Mouse (Mus musculus): ENCODE data around the gene Dennd2a. TPM values are rescaled to one million over a fixed set of nuclear protein-coding genes. Genes with fewer than 3 reads are reported as not detected.
A peak's percentile ranks its signal among the peaks of the same experiment; 100 is the strongest.

Gene Dennd2a
- total RNA-seq, 2 experiments from 2014 or later = 0.46 TPM; not detected in 1

DNA sequence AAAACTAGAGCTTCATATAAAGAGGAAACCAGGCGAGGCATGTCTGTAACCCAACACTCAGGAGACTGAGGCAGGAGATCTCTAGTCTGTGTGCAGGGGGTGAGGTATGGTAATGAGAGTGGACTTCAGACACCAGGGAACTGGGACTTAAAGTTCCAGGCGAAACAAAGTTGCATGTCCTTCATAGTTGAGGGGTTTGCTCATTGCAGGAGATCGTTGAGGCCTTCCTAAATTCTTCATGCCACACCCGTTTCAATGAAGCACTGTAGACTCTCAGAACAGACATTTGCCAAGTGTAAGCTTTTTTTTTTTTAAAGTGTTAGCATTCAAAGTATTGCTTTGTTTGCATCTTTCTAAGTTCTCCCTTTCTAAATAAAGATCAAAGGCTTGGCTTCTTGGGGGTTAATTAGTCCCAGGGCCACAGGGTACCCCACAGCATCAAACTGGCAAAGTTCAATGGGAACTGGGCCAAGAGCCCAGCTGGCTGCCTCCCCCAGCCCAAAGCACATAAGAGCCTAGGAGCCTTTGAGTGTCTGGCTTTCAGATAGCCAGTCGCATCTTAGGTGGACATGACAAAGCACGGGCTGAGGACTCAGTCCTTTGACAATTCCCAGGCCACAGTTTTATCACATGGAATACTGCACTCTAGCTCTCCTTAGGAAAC lies 1.7 kb upstream of the Dennd2a start:
- no peak for ATAC-seq (replicated peaks; ENCODE audit: poor library complexity)

DNA sequence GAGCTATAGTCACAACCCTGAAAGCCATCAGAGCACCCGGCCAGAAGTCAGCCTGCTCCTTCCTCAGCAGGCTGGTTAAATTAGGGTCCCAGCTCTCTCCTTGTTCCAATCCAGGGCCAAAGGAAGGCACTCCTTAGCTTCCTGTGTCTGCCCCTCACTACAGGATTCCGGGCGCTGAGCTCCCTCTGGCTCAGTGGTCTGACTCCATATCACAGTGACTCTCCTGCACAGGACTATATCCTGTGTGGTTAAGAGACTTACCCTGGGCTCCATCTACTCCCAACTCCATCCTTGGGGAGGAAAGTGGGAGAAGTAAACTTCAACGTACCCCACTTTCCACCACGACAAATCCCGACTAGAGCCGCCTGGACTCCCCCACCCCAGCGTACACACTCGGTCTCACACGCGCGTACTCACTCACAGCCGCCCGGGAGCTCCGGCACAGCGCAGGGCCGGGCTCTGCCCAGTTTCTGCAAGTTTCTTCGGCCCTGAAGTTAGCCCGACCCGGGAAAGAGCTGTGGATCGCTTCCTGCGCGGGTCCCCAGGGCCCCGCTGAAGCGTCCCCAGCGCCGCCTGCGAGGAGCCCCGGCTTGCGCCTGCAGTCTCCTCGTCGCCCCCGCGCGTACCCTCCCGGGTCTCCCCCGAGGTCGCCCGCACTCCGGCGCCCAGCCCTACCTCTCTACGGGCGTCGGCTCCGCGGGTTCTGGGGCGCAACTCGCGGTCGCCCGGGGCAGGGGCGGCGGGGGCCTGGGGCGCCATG lies 587 bp downstream of the Dennd2a start:
- ATAC-seq (replicated peaks; ENCODE audit: poor library complexity) = peak; percentile 51; the same call in 1 of the 2 replicates

DNA sequence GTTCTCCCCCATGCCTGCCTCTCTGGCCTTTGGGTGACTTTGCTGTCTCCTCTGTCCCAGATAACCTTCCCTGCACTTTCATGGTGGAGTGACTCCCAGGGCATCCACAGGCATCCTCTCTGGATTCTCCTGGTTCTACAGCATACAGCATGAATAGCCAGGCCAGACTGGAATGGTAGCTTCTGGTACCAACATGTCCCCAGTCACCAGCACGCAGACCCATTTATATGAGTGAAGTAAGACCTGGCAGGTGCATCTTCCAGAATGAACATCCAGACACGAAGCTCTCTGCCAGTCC lies 2.1 kb downstream of the Dennd2a start:
- ATAC-seq (replicated peaks; ENCODE audit: poor library complexity) = no peak

DNA sequence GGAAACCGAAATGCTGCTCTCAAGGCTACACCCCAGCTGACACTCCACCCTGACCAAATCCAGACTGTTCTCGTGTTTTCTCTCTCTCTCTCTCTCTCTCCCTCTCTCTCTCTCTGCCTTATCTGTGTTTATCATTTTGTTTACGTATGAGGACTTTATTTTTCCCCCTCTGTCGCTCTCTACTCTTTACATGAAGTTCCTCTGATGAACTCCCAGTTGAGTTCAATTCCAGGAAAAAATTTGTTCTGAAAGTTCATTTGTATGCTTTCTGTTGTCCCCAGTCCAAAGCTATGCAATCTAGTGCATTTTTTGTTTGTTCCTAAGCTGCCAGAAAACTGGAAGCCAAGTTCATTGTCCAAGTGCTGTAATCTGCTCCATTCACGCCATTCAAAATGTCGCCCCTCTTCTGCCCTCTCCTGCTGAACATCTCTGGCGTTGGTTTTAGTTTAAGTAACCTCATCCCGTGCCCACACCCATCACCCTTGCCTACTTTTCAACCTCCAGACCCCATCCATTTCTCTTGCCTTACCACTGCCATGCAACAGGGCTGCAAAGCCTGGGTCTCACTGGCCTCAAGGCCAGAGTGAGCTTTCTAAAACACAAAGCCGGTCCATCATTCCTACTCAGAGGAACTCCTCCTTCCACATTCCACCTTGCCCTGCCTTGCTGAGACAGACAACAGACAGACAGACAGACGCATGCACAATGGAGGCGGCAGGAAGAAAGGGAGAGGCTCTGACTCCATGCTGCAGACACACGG lies 2.6 kb downstream of the Dennd2a start:
- ATAC-seq (replicated peaks; ENCODE audit: poor library complexity) = no peak

DNA sequence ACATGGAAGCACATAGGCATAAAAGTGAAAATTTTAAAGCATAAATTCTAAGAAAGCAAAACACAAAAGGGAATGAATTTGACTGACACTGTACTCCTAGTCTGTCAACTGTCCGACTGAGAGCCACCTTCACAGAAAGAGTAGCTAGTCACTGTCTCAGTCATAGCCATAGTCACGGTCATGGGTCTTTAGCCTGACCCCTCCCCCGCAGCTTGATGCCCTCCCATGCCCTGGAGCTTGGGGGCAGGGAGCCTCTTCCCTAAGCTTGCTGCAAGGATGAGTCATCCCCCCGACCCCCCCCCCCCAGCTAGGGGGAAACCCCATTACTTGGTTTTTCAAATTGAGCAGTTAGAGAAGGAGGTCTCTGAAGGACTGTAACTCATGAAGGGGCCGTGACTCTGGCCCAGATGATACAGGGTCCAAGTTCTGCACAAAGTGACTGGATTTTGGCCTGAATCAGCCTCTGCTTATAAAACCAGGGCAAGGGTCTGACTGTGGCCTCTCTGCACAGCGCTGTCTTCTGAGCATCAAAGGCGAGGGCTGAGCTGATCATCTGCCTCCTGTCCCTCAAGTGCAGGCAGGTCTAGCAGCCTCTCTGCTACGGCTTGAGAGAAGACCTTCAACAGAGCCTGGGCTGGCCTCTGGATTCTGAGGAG lies 5.6 kb downstream of the Dennd2a start:
- peak; percentile 61; the same call in 1 of the 2 replicates for ATAC-seq (replicated peaks; ENCODE audit: poor library complexity)

DNA sequence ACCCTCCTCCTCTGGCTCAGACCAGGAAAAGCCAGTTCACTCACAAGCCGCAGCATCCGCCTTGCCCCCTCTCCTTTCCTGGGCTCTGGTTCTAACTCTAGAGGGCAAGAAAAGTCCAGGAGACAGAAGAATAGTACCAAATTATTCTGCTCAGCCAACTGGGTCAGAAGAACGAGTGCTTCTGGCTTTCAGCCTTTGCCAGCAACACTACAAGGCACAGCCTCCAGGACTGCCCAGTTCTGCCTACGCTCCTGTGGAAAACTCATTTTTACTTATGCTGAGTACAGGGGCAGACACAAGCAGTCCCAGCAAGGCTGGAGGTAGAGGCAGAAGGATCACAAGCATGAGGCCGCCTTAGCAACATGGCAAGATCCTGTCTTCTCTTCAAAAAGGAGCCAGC lies 9.6 kb downstream of the Dennd2a start:
- ATAC-seq (replicated peaks; ENCODE audit: poor library complexity) = no peak

DNA sequence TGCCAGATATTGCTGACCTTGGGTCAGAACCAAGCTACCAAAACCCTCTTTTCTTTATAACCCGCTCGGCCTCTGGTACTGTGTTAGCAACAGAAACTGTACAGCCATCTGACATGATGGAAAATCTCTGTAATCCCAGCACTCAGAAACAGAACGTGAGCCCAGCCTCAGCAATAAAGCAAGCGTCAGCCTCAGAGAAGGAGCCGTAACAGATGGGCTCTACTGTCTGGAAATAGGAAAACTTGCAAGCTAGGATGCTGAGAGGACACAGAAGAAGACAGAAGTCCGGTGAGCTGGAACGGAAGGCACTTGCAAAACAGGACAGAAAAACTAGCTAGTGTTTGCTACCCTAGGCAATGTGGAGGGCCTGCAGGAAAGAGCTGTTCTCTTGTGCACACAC lies 12.2 kb downstream of the Dennd2a start:
- ATAC-seq (replicated peaks; ENCODE audit: poor library complexity) = no peak

DNA sequence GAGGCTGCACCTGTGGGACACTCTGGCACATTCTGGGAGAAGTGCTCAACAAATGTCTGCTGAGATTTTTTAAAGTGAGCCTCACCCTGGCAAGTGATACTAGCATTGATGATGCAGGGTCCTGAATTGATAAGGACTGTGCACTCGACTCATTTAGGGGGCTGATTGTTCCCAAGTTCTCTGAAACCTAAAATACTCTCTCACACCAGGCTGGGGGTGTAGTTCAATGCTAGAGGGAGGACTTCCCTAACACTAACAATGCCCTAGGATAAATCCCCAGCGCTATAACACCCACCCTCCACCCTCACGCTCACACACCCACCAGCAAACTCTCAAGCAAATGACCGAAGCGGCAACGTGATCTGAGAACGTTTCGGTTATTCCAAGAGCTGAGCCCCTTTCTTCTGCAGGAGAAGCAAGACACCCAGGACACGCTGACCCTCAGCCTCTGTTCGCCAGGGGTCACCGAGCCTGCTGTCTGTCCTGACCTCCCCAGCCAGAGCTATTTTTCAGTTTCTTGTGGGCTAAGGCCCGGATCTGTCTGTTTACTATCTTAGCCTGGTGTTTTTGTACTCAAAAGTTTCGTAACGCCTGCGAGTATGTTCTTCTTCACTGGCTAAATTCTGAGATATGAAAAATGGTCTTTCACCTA lies 13.8 kb downstream of the Dennd2a start:
- no peak for ATAC-seq (replicated peaks; ENCODE audit: poor library complexity)

DNA sequence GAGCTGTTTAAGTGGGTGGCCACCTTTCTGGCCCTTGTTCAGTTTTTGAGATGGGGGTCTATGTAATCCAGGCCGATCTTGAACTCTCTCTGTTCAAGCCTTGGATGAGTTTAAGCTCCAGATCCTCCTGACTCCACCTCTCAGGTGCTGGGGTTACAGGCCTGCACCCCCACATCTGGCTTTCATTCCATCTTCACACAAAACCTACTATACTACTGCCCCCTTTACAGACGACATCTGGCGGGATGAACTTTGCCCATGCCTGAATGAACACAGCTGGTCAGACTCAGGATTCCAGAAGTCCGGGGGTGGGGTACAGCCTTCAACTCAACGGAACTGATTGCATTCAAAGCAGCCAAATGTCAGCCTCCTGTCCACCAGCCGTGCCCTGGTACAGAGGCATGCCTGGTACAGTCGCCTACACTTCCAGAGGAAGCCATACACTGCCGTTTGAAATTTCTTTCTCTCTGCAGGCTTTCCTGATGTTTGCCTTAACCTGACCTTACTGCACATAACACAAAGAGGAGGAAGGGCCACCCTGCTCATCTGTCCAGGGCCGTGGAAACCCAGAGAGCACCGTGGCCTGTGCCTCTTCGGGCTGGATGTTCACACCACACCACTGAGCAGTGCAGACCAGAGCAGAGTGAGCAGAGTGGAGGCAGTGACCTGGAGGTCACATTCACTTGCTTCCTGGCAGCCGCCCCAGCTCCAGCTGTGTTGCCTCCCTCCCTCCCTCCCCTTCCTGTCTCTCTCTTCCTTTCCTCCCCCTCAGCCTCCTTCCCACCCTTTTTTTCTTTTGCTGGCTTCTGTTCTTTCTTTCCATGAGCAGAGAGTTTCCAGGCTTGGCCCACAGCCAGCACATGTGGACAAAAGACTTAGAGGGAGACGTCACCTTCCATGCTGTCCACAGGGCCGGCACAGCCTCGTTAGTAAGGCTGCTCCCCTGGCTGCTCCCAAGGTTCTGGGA lies 14.8 kb downstream of the Dennd2a start:
- ATAC-seq (replicated peaks; ENCODE audit: poor library complexity) = no peak

DNA sequence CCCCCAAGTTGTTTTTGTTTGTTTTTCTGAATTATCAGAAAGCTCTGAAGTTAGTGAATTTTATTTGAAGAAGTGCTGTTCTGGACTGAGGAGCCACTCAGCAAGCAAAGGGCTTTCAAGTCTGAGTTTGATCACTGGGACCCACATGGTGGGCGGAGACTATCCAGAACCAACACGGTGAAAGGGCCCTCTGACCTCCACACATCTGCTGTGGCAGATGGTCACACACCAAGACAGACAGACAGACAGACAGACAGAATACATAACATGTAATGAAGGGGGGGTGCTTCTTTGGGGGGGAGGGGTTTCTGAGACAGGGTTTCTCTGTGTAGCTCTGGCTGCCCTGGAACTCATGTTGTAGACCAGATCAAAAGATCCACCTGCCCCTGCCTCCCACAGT lies 17.1 kb downstream of the Dennd2a start:
- ATAC-seq (replicated peaks; ENCODE audit: poor library complexity) = no peak

DNA sequence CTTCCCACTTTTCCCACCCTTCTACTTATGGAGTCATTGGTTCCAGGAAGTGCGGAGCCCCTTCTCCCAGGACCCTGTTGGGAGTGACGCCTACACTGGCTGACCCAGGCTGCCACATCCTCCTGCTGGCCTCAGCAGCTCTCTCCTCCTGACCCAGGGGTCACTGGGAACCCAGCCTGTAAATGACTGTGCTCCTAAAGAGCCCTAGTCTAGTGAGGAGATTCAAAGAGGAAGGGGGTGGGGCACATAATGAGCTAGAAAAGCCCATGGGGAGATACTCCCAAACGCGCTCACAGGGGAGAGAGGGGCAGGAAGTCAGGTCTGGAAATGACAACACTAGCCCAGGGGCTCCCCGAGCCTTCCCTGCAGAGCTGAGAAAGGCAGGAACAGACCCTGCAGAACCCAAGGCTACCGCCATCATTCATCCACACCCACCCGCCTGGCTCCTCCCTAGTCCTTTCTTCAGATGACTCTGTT lies 17.9 kb downstream of the Dennd2a start:
- peak; percentile 20; the same call in 1 of the 2 replicates for ATAC-seq (replicated peaks; ENCODE audit: poor library complexity)

DNA sequence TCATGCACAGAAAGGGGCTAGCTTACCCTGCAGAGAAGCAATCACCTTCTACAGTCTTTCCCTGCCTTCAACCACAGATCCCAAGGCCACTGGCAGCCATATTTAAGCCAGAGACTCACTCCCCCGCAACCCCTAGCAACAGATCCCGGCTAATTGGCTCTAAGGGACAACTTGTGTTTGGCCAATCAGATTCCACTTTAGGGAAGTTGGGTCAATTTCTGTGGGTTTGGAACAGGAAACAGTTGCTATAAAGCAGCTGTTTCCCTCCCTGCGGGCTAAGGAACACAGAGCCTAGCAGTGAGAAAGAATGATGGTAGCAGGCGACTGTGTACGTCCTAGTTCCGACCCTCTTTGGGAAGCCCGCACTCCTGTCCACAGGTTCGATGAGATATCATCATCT lies 19.4 kb downstream of the Dennd2a start:
- peak; percentile 96 for ATAC-seq (replicated peaks; ENCODE audit: poor library complexity)

DNA sequence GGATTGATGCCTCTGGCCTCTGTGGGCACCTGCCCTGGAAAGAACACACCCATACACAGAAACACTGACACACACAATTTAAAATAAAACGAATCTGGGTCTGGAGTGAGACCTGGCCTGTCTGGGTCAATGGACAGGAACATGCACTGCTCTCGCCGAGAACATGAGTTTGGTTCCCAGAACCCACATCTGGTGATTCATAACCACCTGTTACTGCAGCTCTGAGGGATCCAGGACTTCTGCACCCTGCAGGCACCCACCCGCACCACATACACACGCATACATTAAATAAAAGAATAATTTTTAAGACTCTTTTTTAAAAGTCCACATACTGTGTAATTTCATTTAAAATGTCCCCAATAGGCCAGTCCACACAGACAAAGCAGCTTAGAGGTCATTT lies 20.4 kb downstream of the Dennd2a start:
- ATAC-seq (replicated peaks; ENCODE audit: poor library complexity) = no peak

DNA sequence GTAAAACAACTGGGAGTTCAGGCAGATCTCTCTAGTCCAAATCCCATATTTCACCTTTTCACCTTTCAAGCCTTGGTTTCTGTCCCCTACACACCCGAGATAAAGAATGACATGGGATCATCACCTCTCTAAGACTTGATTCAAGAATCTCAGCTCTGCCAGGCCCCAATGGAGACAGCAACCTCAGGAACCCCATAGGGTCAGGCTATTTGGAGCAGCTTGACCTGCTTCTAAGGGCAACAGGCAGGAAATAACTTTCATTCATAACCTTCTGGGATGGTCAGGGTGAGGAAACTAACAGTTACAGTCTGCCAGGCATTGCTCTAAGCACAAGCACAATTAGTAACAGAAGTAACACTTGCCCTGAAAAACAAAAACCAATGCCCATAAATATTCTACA lies 21.0 kb downstream of the Dennd2a start:
- ATAC-seq (replicated peaks; ENCODE audit: poor library complexity) = no peak

DNA sequence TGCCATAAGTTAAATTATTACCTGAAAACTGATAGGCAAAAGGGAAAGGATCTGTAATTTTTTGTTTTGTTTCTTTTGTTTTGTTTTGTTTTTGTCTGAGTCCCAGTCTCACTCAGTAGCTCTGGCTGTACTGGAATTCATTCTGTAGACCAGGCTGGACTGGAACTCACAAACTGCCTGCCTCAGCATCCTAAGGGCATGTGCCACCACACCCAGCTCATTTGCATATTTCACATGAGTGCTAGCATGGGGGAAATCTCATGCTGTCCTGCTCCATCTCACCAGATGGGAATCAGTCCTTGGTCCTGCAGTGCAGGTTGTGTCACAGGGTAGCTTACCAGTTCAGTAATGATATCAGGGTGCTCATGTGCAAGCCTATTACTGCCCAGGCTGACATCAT lies 22.7 kb downstream of the Dennd2a start:
- no peak for ATAC-seq (replicated peaks; ENCODE audit: poor library complexity)

DNA sequence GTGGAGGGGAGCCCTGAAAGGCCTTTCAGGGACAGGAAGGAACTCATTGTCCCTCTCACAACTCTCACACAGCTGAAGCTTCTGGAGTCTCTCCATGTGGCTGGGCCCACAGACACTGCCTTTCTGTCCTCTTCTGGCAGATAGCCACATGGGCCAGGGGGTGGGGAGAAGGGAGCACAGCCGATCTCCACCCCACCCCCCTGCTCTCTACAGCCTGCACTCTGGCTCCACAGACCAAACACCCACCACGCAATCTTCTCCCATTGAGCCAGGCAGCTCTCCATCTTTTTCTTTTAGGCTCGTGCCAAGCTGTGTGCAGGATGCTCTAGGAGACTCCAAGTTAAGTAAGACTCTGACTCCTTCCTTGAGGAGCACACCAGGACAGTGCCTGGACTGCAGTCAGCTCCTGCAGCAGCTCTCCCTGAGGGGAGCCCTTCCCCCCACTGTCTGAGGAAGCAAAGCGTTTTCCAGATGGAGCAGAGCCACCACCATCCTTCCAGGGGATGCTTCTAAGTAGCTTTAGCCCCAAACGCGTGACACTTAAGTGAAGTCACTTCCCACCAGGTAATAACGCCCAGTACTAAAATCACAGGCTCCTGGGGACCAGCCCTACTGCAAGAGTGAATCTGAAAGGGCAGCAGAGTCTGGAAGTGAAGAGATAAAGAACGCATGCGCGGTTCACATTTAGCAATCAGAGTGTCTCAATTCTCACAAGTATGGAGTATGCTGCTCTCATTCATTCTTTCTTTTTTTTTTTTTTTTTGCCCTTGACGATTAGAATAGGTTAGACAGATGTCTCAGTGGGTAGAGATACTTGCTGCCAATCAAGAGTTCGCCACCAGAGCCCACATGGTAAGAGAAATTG lies 28.8 kb downstream of the Dennd2a start:
- ATAC-seq (replicated peaks; ENCODE audit: poor library complexity) = no peak

DNA sequence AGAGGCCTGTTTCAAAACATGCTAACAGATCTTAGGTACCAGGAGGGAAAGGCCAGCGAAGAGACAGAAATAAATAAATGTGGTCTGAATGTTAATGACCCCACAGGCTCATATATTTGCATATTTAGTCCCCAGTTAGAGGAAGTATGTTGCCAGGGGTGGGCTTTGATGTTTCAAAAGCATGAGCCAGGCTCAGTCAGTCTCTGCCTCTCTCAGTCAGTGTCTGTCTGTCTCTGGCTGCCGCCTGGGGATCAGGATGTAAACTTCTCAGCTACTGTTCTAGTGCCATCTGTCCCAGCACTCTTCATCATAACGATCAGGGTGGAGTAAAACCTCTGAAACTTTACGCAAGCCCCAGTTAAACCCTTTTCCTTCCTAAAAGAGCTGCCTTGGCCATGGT lies 29.9 kb downstream of the Dennd2a start:
- ATAC-seq (replicated peaks; ENCODE audit: poor library complexity) = peak; percentile 69

DNA sequence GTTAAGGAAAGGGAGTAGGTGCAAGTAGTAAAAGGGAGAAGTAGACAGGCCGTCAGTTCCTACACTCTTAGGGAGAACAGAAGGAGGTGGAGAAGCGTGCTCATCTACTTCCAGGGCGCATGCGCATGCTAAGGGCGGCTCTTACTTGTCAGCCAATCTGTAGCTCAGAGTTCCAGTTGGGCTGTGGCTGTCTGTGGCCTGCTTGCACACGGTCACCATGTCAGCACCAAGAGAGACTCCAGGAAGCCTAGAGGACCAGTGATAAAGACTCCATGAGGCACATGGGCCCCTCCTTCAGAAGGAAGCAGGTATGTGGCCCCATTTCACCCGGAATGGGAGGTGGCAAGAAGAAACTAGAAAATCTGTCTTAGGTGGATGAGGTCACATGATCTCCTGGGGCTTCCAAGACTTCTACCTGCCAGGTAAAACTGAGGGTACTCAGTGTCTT lies 30.3 kb downstream of the Dennd2a start:
- no peak for ATAC-seq (replicated peaks; ENCODE audit: poor library complexity)

DNA sequence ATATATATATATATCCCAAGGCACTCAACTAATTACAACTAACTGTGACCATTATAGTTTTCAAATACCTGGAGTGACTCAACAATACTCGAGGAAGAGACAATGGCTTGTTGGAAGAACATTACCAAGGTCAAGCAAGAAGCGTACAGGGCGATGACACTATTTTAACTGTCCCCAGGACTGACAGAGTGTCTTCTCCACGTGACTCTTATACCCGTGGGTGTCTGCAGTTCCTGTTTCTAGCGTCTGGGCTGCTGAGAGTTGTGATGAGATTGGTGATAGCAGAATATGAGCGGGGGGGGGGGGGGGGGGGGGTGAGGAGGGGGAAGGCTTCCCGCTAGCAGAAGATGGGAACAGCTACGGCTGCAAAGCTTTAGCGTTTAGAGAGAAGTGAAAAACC lies 30.9 kb downstream of the Dennd2a start:
- peak; percentile 65 for ATAC-seq (replicated peaks; ENCODE audit: poor library complexity)
